Mouse (Mus musculus): ENCODE measurements around the gene 2310011J03Rik. TPM values are rescaled to one million over a fixed set of nuclear protein-coding genes. Genes with fewer than 3 reads are reported as not detected.

The 2310011J03Rik gene
- polyA plus RNA-seq, 1 experiment = 62.6 TPM

- no peaks in the 10 kb centered on the region for H3K79me3 ChIP-seq (ENCODE audit: low read depth)
- H3K79me2 ChIP-seq (ENCODE audit: control insufficient read depth, insufficient read depth) = no peaks in the 10 kb centered on the region
- H3K4me3 ChIP-seq (ENCODE audit: insufficient read depth, poor library complexity, severe bottlenecking) = no peak overlapping the region
- no peak overlapping the region for H3ac ChIP-seq (ENCODE audit: control insufficient read depth, insufficient read length, low read depth)
- H3K27me3 ChIP-seq (ENCODE audit: control insufficient read depth, insufficient read depth, insufficient read length) = no peaks in the 10 kb centered on the region
- H3K36me3 ChIP-seq (ENCODE audit: control insufficient read depth, insufficient read depth) = no peaks in the 10 kb centered on the region
- TF ChIP-seq FOSL1 (IDR thresholded peaks at IDR 0.05; ENCODE audit: insufficient read depth, low read length, poor library complexity, severe bottlenecking) (no peak), CEBPB (IDR thresholded peaks at IDR 0.05; ENCODE audit: low read depth) (no peak), CTCF (IDR thresholded peaks at IDR 0.05; ENCODE audit: control insufficient read depth, insufficient read depth, insufficient read length) (no peak), MYOG (IDR thresholded peaks at IDR 0.05; ENCODE audit: control insufficient read depth, extremely low read depth, insufficient read length) (no peak), MYOD1 (IDR thresholded peaks at IDR 0.05; ENCODE audit: control insufficient read depth, insufficient read length, low read depth) (no peak), MAX (IDR thresholded peaks at IDR 0.05) (no peak), USF1 (IDR thresholded peaks at IDR 0.05; ENCODE audit: low read depth) (no peak)
Measured at GRCm38 (mm10) chr10:80332525-80332989, 12.2 kb upstream of the 2310011J03Rik start.

- no peaks in the 10 kb centered on the region for H3K79me3 ChIP-seq (ENCODE audit: low read depth)
- TF ChIP-seq MYOD1 (IDR thresholded peaks at IDR 0.05; ENCODE audit: control insufficient read depth, insufficient read length, low read depth) (no peak), FOSL1 (IDR thresholded peaks at IDR 0.05; ENCODE audit: insufficient read depth, low read length, poor library complexity, severe bottlenecking) (no peak)
- no peak overlapping the region for H3K4me3 ChIP-seq (ENCODE audit: insufficient read depth, poor library complexity, severe bottlenecking)
- H3K79me2 ChIP-seq (ENCODE audit: control insufficient read depth, insufficient read depth) = no peaks in the 10 kb centered on the region
- H3K36me3 ChIP-seq (ENCODE audit: control insufficient read depth, insufficient read depth) = no peaks in the 10 kb centered on the region
- no peaks in the 10 kb centered on the region for H3K27me3 ChIP-seq (ENCODE audit: control insufficient read depth, insufficient read depth, insufficient read length)
- H3ac ChIP-seq (ENCODE audit: control insufficient read depth, insufficient read length, low read depth) = no peak overlapping the region
Measured at GRCm38 (mm10) chr10:80331636-80332524, 11.5 kb upstream of the 2310011J03Rik start.

- Histone ChIP-seq H3ac (ENCODE audit: control insufficient read depth, insufficient read length, low read depth) (no peak overlapping the region), H3K79me3 (ENCODE audit: low read depth) (no peaks in the 10 kb centered on the region), H3K36me3 (ENCODE audit: control insufficient read depth, insufficient read depth) (no peaks in the 10 kb centered on the region), H3K79me2 (ENCODE audit: control insufficient read depth, insufficient read depth) (no peaks in the 10 kb centered on the region), H3K27me3 (ENCODE audit: control insufficient read depth, insufficient read depth, insufficient read length) (no peaks in the 10 kb centered on the region), H3K4me3 (ENCODE audit: insufficient read depth, poor library complexity, severe bottlenecking) (no peak overlapping the region)
- TF ChIP-seq MYOG (IDR thresholded peaks at IDR 0.05; ENCODE audit: control insufficient read depth, extremely low read depth, insufficient read length) = no peak
- no peak for TF ChIP-seq CEBPB (IDR thresholded peaks at IDR 0.05; ENCODE audit: low read depth)
- no peak for TF ChIP-seq MAX (IDR thresholded peaks at IDR 0.05)
- no peak for TF ChIP-seq CTCF (IDR thresholded peaks at IDR 0.05; ENCODE audit: control insufficient read depth, insufficient read depth, insufficient read length)
- TF ChIP-seq FOSL1 (IDR thresholded peaks at IDR 0.05; ENCODE audit: insufficient read depth, low read length, poor library complexity, severe bottlenecking) = no peak
- TF ChIP-seq USF1 (IDR thresholded peaks at IDR 0.05; ENCODE audit: low read depth) = no peak
- TF ChIP-seq MYOD1 (IDR thresholded peaks at IDR 0.05; ENCODE audit: control insufficient read depth, insufficient read length, low read depth) = no peak
Measured at GRCm38 (mm10) chr10:80330888-80331287, 10.6 kb upstream of the 2310011J03Rik start.

DNA sequence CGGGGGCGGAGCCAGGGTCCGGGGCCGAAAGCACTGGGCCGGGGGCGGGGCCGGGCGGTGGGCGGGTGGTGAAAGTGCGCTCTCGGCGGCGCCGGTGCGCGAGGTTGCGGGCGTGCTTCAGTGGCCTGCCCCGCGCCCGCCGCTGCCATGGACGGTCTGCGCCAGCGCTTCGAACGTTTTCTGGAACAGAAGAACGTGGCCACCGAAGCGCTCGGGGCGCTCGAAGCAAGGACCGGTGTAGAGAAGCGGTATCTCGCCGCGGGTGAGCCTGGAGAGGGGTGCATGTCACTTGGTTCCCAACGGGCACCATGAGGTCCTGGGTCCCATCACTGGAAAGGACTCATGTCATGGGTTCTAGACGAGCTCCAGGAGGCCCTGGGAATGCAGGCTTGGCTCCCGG, 9.7 kb upstream of the 2310011J03Rik start:
- peak overlapping the region; percentile 71 for H3ac ChIP-seq (ENCODE audit: control insufficient read depth, insufficient read length, low read depth)
- H3K27me3 ChIP-seq (ENCODE audit: control insufficient read depth, insufficient read depth, insufficient read length) = no peaks in the 10 kb centered on the region
- no peaks in the 10 kb centered on the region for H3K79me2 ChIP-seq (ENCODE audit: control insufficient read depth, insufficient read depth)
- TF ChIP-seq CEBPB (IDR thresholded peaks at IDR 0.05; ENCODE audit: low read depth) = no peak
- TF ChIP-seq MYOD1 (IDR thresholded peaks at IDR 0.05; ENCODE audit: control insufficient read depth, insufficient read length, low read depth) = no peak
- TF ChIP-seq CTCF (IDR thresholded peaks at IDR 0.05; ENCODE audit: control insufficient read depth, insufficient read depth, insufficient read length) = no peak
- TF ChIP-seq MYOG (IDR thresholded peaks at IDR 0.05; ENCODE audit: control insufficient read depth, extremely low read depth, insufficient read length) = no peak
- no peak for TF ChIP-seq USF1 (IDR thresholded peaks at IDR 0.05; ENCODE audit: low read depth)
- TF ChIP-seq FOSL1 (IDR thresholded peaks at IDR 0.05; ENCODE audit: insufficient read depth, low read length, poor library complexity, severe bottlenecking) = no peak
- no peak for TF ChIP-seq MAX (IDR thresholded peaks at IDR 0.05)
- H3K79me3 ChIP-seq (ENCODE audit: low read depth) = no peaks in the 10 kb centered on the region
- peak overlapping the region; percentile 7 for H3K4me3 ChIP-seq (ENCODE audit: insufficient read depth, poor library complexity, severe bottlenecking)
- no peaks in the 10 kb centered on the region for H3K36me3 ChIP-seq (ENCODE audit: control insufficient read depth, insufficient read depth)

- no peaks in the 10 kb centered on the region for H3K27me3 ChIP-seq (ENCODE audit: control insufficient read depth, insufficient read depth, insufficient read length)
Measured at GRCm38 (mm10) chr10:80329273-80330081, 9.1 kb upstream of the 2310011J03Rik start, which contains the start of the genes Pcsk4 and Reep6. Gene Pcsk4 (minus strand): TSS chr10:80329498. Gene Reep6 (plus strand): TSS chr10:80329953.

More at GRCm38 (mm10) chr10:80329273-80330081, 9.1 kb upstream of the 2310011J03Rik start, which contains the start of the genes Pcsk4 and Reep6:
- Histone ChIP-seq H3K79me3 (ENCODE audit: low read depth) (no peaks in the 10 kb centered on the region), H3K36me3 (ENCODE audit: control insufficient read depth, insufficient read depth) (no peaks in the 10 kb centered on the region), H3K79me2 (ENCODE audit: control insufficient read depth, insufficient read depth) (no peaks in the 10 kb centered on the region), H3K4me3 (ENCODE audit: insufficient read depth, poor library complexity, severe bottlenecking) (peak within 1 kb of the TSS; percentile 7), H3ac (ENCODE audit: control insufficient read depth, insufficient read length, low read depth) (peak within 1 kb of the TSS; percentile 71)
- TF ChIP-seq CEBPB (IDR thresholded peaks at IDR 0.05; ENCODE audit: low read depth) (no peak), USF1 (IDR thresholded peaks at IDR 0.05; ENCODE audit: low read depth) (no peak), MYOD1 (IDR thresholded peaks at IDR 0.05; ENCODE audit: control insufficient read depth, insufficient read length, low read depth) (no peak), FOSL1 (IDR thresholded peaks at IDR 0.05; ENCODE audit: insufficient read depth, low read length, poor library complexity, severe bottlenecking) (no peak), MAX (IDR thresholded peaks at IDR 0.05) (no peak), MYOG (IDR thresholded peaks at IDR 0.05; ENCODE audit: control insufficient read depth, extremely low read depth, insufficient read length) (no peak), CTCF (IDR thresholded peaks at IDR 0.05; ENCODE audit: control insufficient read depth, insufficient read depth, insufficient read length) (no peak)
